Mouse (Mus musculus) liver, postnatal 0 days (tissue): Measurements from ENCODE around the gene Slc44a1.

ENCODE experiments used
- CTCF ChIP-seq: sonication (generic); IDR thresholded peaks from 2 replicates; pipeline ENCODE4 v1.5.1; 2016; ENCODE audit warnings: antibody characterized with exemption, low read depth
- EP300 ChIP-seq: IDR thresholded peaks from 2 replicates; pipeline ENCODE4 v1.6.1; 2016; ENCODE audit warnings: antibody characterized with exemption, low read depth, mild to moderate bottlenecking

DNA sequence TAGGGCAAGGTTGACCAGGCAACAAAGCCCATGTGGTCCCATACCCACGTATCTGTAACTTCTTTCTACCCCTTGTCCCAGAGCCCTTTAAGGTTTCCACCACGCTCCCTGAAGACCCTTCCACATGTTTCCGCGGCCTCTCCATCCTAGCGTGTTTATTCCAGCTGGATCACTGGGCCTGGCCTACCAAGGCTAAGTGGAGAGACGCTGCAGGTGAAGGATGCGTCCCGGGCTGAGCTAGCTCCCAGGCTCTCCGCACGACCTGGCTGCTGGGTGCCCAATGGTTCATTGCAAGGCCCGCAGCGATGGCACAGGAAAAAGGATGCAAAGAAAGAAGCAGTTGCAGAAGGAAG, 190.7 kb downstream of the Slc44a1 start:
- TF ChIP-seq EP300 (no peak), CTCF (no peak)
